Mouse (Mus musculus) urinary bladder, postnatal 10 days (tissue): Measurements from ENCODE around the gene Fahd1.

ENCODE experiments used
- DNase-seq: peaks from one replicate; pipeline ENCODE4 v3.0.0; 2022; ENCODE audit warnings: low spot score

Gene Fahd1

GRCm38 (mm10) chr17:24885356-24886133 is 35.4 kb upstream of the Fahd1 start:
- DNase-seq: no peak

GRCm38 (mm10) chr17:24884391-24884790 is 34.2 kb upstream of the Fahd1 start:
- DNase-seq: no peak

GRCm38 (mm10) chr17:24881738-24882440 is 31.7 kb upstream of the Fahd1 start:
- DNase-seq: no peak

GRCm38 (mm10) chr17:24878531-24878930 is 28.4 kb upstream of the Fahd1 start:
- DNase-seq: no peak

- no peak for DNase-seq
Measured at GRCm38 (mm10) chr17:24878117-24878397, 27.9 kb upstream of the Fahd1 start.

GRCm38 (mm10) chr17:24877336-24878116 is 27.4 kb upstream of the Fahd1 start:
- DNase-seq: no peak

- DNase-seq: no peak
Measured at GRCm38 (mm10) chr17:24874989-24875388, 24.8 kb upstream of the Fahd1 start.

- no peak for DNase-seq
Measured at GRCm38 (mm10) chr17:24874405-24874745, 24.2 kb upstream of the Fahd1 start.

GRCm38 (mm10) chr17:24873695-24874404 is 23.7 kb upstream of the Fahd1 start:
- DNase-seq: no peak

GRCm38 (mm10) chr17:24867914-24868313 is 17.8 kb upstream of the Fahd1 start:
- no peak for DNase-seq

GRCm38 (mm10) chr17:24865776-24866175 is 15.6 kb upstream of the Fahd1 start, which contains the start of gene Igfals:
Igfals (plus strand) TSS chr17:24865997.
- DNase-seq: no peak

GRCm38 (mm10) chr17:24861785-24862184 is 11.6 kb upstream of the Fahd1 start:
- DNase-seq: no peak

GRCm38 (mm10) chr17:24860076-24860475 is 9.9 kb upstream of the Fahd1 start:
- no peak for DNase-seq

GRCm38 (mm10) chr17:24858967-24859366 is 8.8 kb upstream of the Fahd1 start:
- no peak for DNase-seq

- no peak for DNase-seq
Measured at GRCm38 (mm10) chr17:24857831-24858470, 7.8 kb upstream of the Fahd1 start.

- no peak for DNase-seq
Measured at GRCm38 (mm10) chr17:24856589-24856988, 6.4 kb upstream of the Fahd1 start.

- no peak for DNase-seq
Measured at GRCm38 (mm10) chr17:24855838-24856464, 5.8 kb upstream of the Fahd1 start.

- DNase-seq: no peak
Measured at GRCm38 (mm10) chr17:24851381-24852125, 1.4 kb upstream of the Fahd1 start.

- DNase-seq: no peak
Measured at GRCm38 (mm10) chr17:24850773-24851127, 586 bp upstream of the Fahd1 start.

- no peak for DNase-seq
Measured at GRCm38 (mm10) chr17:24849733-24850064, 465 bp downstream of the Fahd1 start.

- no peak for DNase-seq
Measured at GRCm38 (mm10) chr17:24848600-24849031, 1.5 kb downstream of the Fahd1 start.
